Mouse (Mus musculus): ENCODE results near the gene Gm21118. TPM values are rescaled to one million over a fixed set of nuclear protein-coding genes. Genes with fewer than 3 reads are reported as not detected.
"Not testable (repeated sequence)": the region's sequence is repeated elsewhere in the genome, so short reads cannot be mapped to it uniquely, and the experiment has no call there.

Gm21118 gene
- total RNA-seq (2021) = not detected
- long read RNA-seq, experiment 1 = 0 reads
- long read RNA-seq, experiment 2 = 0 reads

DNA sequence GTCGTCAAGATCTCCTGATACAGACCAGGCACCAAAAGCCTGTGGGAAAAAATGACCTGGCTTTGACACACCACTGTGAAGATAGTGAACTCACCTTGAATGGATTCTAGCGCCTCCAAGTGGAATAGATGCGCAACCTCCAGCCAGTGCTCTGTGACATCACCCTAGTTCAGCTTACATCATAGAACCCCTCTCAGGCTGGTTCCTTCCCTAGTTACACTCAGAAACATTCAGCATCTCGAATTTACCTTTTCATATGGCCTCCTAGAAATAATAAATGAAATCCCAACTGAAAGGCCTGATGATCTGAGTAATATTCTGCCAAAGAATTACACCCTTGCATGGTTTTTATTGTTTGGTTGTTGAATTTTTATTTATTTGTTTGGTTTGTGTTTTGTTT, at the start of gene Gm21118:
Gm21118 (minus strand) TSS at position 101 of the 400 bp plus-strand sequence.
- intact Hi-C loops (cut with DNase I; ENCODE audit: low total_unique reads); DNase-seq: not testable (repeated sequence)

DNA sequence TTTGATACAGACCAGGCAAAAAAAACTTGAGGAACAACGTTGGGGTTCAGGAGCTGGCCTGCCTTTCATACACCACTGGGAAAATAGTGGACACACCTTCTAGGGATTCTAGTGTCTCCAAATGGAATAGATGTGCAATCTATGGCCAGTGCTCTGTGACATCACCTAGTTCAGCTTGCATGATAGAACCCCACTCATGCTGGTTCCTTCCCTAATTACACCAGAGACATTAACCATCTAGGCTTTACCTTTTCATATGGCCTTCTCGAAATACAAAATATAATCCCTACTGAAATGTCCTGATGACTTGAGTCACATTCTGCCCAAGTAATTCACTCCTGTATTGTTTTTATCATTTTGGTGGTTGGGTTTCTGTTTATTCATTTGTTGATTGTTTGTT, 29.7 kb upstream of the Gm21118 start, which contains the start of the genes Gm29423 and Gm29644:
Gm29423 (minus strand) TSS at position 101 of the 400 bp plus-strand sequence.
Gm29644 (minus strand) TSS at position 157 of the 400 bp plus-strand sequence.
- DNase-seq; intact Hi-C loops (cut with DNase I; ENCODE audit: low total_unique reads): not testable (repeated sequence)

Other genes with a start within 250 kb of the Gm21118 start
- not detected for gene Gm29423, start 29.6 kb upstream of the Gm21118 start, total RNA-seq (2021)
- gene Gm29644, start 29.7 kb upstream of the Gm21118 start, total RNA-seq (2021) = not detected
- not detected for gene Gm20888, start 168.2 kb upstream of the Gm21118 start, total RNA-seq (2021)